ENCODE assay signal across 8 mouse cellular contexts in the genomic region with DNA sequence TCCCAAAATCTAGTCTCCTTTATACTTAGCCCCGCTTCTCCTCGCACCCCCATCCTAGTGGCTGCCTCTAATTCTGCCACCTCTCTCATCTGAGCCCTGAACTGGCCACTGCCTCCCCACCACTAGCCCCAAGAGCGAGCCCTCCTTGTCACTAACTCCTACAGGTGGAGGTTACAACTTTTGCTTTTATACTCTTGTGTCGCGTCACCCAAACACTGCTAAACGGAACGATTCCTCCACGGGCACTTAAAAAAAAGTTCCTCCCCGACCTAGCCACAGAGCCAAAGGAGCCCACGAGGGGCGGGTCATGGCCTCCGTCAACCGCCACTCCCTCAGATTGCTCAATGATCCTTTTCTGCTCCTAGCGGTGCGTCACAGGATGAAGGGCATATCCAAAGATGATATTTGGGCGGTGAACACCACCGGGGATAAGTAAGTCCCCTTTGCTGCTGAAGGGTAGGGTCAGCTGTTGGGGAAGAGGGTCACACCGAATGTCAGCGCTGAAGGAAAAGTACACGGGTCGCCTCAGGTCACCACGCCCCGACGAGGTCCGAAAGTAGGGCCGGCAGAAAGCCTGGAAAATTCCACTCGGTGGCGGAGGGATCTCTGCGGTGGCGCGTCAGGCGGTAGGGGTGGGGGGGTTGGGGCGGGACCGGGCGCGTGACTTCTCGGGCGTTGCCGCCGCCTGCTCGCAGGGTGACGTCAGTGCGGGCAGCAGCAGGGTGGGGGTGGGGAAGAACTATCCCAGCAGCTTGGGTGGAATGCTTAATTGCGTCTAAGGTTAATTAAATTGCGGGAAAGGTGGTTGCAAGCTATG. TPM values are rescaled to one million over a fixed set of nuclear protein-coding genes. Genes with fewer than 3 reads are reported as not detected.
A peak's percentile ranks its signal among the peaks of the same experiment; 100 is the strongest.
DNase-seq lines count a peak whose midpoint lies in the region; ATAC-seq and TF ChIP-seq lines count a peak whose summit lies in the region.

No protein-coding gene starts in this region.

- H3K4me2 ChIP-seq in embryonic facial prominence, embryonic 14.5 days (ENCODE audit: low read depth, low read length), result peak overlapping the region; percentile 57
- H3K4me2 ChIP-seq in heart, embryonic 11.5 days, result peak overlapping the region; percentile 63
- peak overlapping the region; percentile 64 for H3K4me2 ChIP-seq in kidney, embryonic 16.5 days (replicated peaks; ENCODE audit: low read depth, low read length)
- H3K4me2 ChIP-seq in myocyte (ENCODE audit: low read depth), result peak overlapping the region; percentile 87

- peak overlapping the region; percentile 32 for H3K4me3 ChIP-seq in embryonic facial prominence, embryonic 14.5 days (ENCODE audit: low read depth, low read length)
- H3K4me3 ChIP-seq in heart, embryonic 11.5 days (ENCODE audit: low read depth, low read length), result peak overlapping the region; percentile 40
- peak overlapping the region; percentile 43 for H3K4me3 ChIP-seq in kidney, embryonic 16.5 days (ENCODE audit: low read length)
- H3K4me3 ChIP-seq in liver, adult 2 months (ENCODE audit: insufficient read depth, low read depth, low read length), result peak overlapping the region; percentile 71
- H3K4me3 ChIP-seq in myocyte, result peak overlapping the region; percentile 100

- no peaks in the 10 kb centered on the region for H3K27me3 ChIP-seq in embryonic facial prominence, embryonic 14.5 days (replicated peaks; ENCODE audit: control insufficient read depth, insufficient read depth, low read length)
- no peaks in the 10 kb centered on the region for H3K27me3 ChIP-seq in heart, embryonic 11.5 days (ENCODE audit: control insufficient read depth, insufficient read depth, low read length)
- H3K27me3 ChIP-seq in kidney, embryonic 16.5 days (ENCODE audit: insufficient read depth, low read length), result no peaks in the 10 kb centered on the region
- H3K27me3 ChIP-seq in liver, adult 2 months (ENCODE audit: control insufficient read depth, insufficient read depth, low read length), result no peaks in the 10 kb centered on the region
- no peaks in the 10 kb centered on the region for H3K27me3 ChIP-seq in myocyte (ENCODE audit: control insufficient read depth, insufficient read depth, insufficient read length)
- no peaks in the 10 kb centered on the region for H3K27me3 ChIP-seq in splenic B cell, adult 2 months (ENCODE audit: control insufficient read depth, insufficient read depth, low read length, poor library complexity, severe bottlenecking)

- 0 out of 2 replicates have a peak, but pooled peaks have one; percentile 0 for TF ChIP-seq CTCF in liver, adult 2 months (IDR thresholded peaks at IDR 0.05; ENCODE audit: low read depth, low read length)

- ATAC-seq in embryonic facial prominence, embryonic 14.5 days (ENCODE audit: low read depth), result peak; percentile 26
- ATAC-seq in heart, embryonic 11.5 days (replicated peaks; ENCODE audit: insufficient number of reproducible peaks, low FRiP score, low TSS enrichment), result peak; percentile 57
- ATAC-seq in kidney, embryonic 16.5 days (ENCODE audit: low FRiP score, low TSS enrichment), result peak; percentile 17

- H3K4me1 ChIP-seq in embryonic facial prominence, embryonic 14.5 days (ENCODE audit: control insufficient read depth, insufficient read depth, low read length), result peaks cover 68% of the 10 kb centered on the region
- peaks cover 83% of the 10 kb centered on the region for H3K4me1 ChIP-seq in heart, embryonic 11.5 days (ENCODE audit: control insufficient read depth, insufficient read depth, low read length)
- H3K4me1 ChIP-seq in kidney, embryonic 16.5 days (ENCODE audit: insufficient read depth, low read length), result peaks cover 80% of the 10 kb centered on the region
- H3K4me1 ChIP-seq in liver, adult 2 months (ENCODE audit: control insufficient read depth, insufficient read depth, low read length), result peaks cover 11% of the 10 kb centered on the region

- 5% methylated on average over 44 of the region's 45 CpGs for WGBS in embryonic facial prominence, embryonic 14.5 days
- 5% methylated on average over 45 of the region's 45 CpGs for WGBS in heart, embryonic 11.5 days (ENCODE audit: insufficient replicate concordance)
- WGBS in kidney, embryonic 16.5 days, result 4% methylated on average over 44 of the region's 45 CpGs
- WGBS in liver, adult 2 months, result under 1% methylated on average over 45 of the region's 45 CpGs

- no peaks in the 10 kb centered on the region for H3K9me3 ChIP-seq in embryonic facial prominence, embryonic 14.5 days (ENCODE audit: control insufficient read depth, low read length)
- no peaks in the 10 kb centered on the region for H3K9me3 ChIP-seq in heart, embryonic 11.5 days (replicated peaks; ENCODE audit: control insufficient read depth, low read length)
- H3K9me3 ChIP-seq in kidney, embryonic 16.5 days (ENCODE audit: low read length), result no peaks in the 10 kb centered on the region

- peaks cover 13% of the 10 kb centered on the region for H3K79me2 ChIP-seq in liver, adult 2 months (ENCODE audit: control insufficient read depth, insufficient read depth, low read length)
- H3K79me2 ChIP-seq in myocyte (ENCODE audit: control insufficient read depth, insufficient read depth), result peaks cover 65% of the 10 kb centered on the region

- peak; percentile 99 for TF ChIP-seq POLR2A in liver, adult 2 months (IDR thresholded peaks at IDR 0.05; ENCODE audit: extremely low read depth, insufficient read depth, low read length)
- TF ChIP-seq POLR2A in myocyte (IDR thresholded peaks at IDR 0.05; ENCODE audit: insufficient read length, low read depth), result peak; percentile 92

- H3ac ChIP-seq in myocyte (ENCODE audit: control insufficient read depth, insufficient read length), result peak overlapping the region; percentile 93

- peak overlapping the region; percentile 96 for H3K27ac ChIP-seq in embryonic facial prominence, embryonic 14.5 days (replicated peaks; ENCODE audit: low read depth, low read length)
- peak overlapping the region; percentile 97 for H3K27ac ChIP-seq in heart, embryonic 11.5 days (ENCODE audit: low read depth, low read length)
- H3K27ac ChIP-seq in kidney, embryonic 16.5 days (ENCODE audit: low read length), result peak overlapping the region; percentile 99
- peak overlapping the region; percentile 96 for H3K27ac ChIP-seq in liver, adult 2 months (replicated peaks; ENCODE audit: insufficient read depth, low read depth, low read length)

- peak overlapping the region; percentile 60 for H3K9ac ChIP-seq in embryonic facial prominence, embryonic 14.5 days (ENCODE audit: low read depth, low read length)
- peak overlapping the region; percentile 73 for H3K9ac ChIP-seq in heart, embryonic 11.5 days (ENCODE audit: low read depth, low read length)
- H3K9ac ChIP-seq in kidney, embryonic 16.5 days (replicated peaks; ENCODE audit: low read length), result peak overlapping the region; percentile 72
- peak overlapping the region; percentile 81 for H3K9ac ChIP-seq in liver, adult 2 months (ENCODE audit: low read depth, low read length)

- peak; percentile 99 for DNase-seq in 3T3-L1 (ENCODE audit: low read depth, low spot score)
- peak; percentile 96 for DNase-seq in adrenal gland, postnatal 25 days
- DNase-seq in embryonic facial prominence, embryonic 14.5 days (ENCODE audit: low spot score), result peak; percentile 95
- DNase-seq in liver, adult 2 months (ENCODE audit: extremely low read depth, low read depth, low spot score), result peak; percentile 98
- DNase-seq in splenic B cell, adult 2 months (ENCODE audit: low read depth, low spot score), result peak; percentile 98

- H3K36me3 ChIP-seq in embryonic facial prominence, embryonic 14.5 days (ENCODE audit: control insufficient read depth, insufficient read depth, low read length), result no peaks in the 10 kb centered on the region
- H3K36me3 ChIP-seq in heart, embryonic 11.5 days (ENCODE audit: control insufficient read depth, insufficient read depth, low read length), result no peaks in the 10 kb centered on the region
- H3K36me3 ChIP-seq in kidney, embryonic 16.5 days (ENCODE audit: insufficient read depth, low read length), result no peaks in the 10 kb centered on the region
- no peaks in the 10 kb centered on the region for H3K36me3 ChIP-seq in liver, adult 2 months (ENCODE audit: control insufficient read depth, insufficient read depth, low read length)
- H3K36me3 ChIP-seq in myocyte (ENCODE audit: control insufficient read depth, insufficient read depth), result peaks cover 13% of the 10 kb centered on the region
- H3K36me3 ChIP-seq in splenic B cell, adult 2 months (ENCODE audit: control insufficient read depth, insufficient read depth, low read length, poor library complexity, severe bottlenecking), result no peaks in the 10 kb centered on the region

TF ChIP-seq in myocyte, 11 proteins besides CTCF, POLR2A, EP300 and RAD21 (continues in another document):
- TF ChIP-seq TCF3 (IDR thresholded peaks at IDR 0.05; ENCODE audit: insufficient read length, low read depth) (peak; percentile 59), TCF12 (IDR thresholded peaks at IDR 0.05; ENCODE audit: insufficient read depth, poor library complexity, severe bottlenecking) (peak; percentile 2), USF1 (IDR thresholded peaks at IDR 0.05; ENCODE audit: low read depth) (no peak)

RNA-seq across cellular contexts. Expression of gene Frmd8, which starts 29.5 kb away (rescaled TPM):
- 40.4 and 63.3 TPM in 2 replicates for total RNA-seq in adrenal gland, postnatal 25 days (2021)
- 20.6 and 25.8 TPM in 2 replicates for polyA plus RNA-seq in embryonic facial prominence, embryonic 14.5 days (2014; fragmentation: Nextera tagmentation; extraction: Ambion mirVana)
- polyA plus RNA-seq in heart, embryonic 11.5 days (2014; fragmentation: Nextera tagmentation; extraction: Ambion mirVana), result 15.4 and 19.3 TPM in 2 replicates
- polyA plus RNA-seq in kidney, embryonic 16.5 days (2015; fragmentation: Nextera tagmentation; extraction: Ambion mirVana), result 50.6 and 52.9 TPM in 2 replicates
- 5.2 and 5.9 TPM in 2 replicates for total RNA-seq in liver, adult 2 months (2014; rRNA removed)
- polyA plus RNA-seq in liver, adult 2 months (2012; rRNA removed), result 10.3 and 14.2 TPM in 2 replicates
- polyA plus RNA-seq in myocyte (2012; fragmentation: generic; extraction: Trizol), result 22.3 TPM

RNA-seq across cellular contexts. Expression of gene Slc25a45, which starts 32.1 kb away (rescaled TPM):
- total RNA-seq in adrenal gland, postnatal 25 days (2021), result 39.1 and 39.7 TPM in 2 replicates
- polyA plus RNA-seq in embryonic facial prominence, embryonic 14.5 days (2014; fragmentation: Nextera tagmentation; extraction: Ambion mirVana), result 2.8 and 3.0 TPM in 2 replicates
- 2.1 and 2.3 TPM in 2 replicates for polyA plus RNA-seq in heart, embryonic 11.5 days (2014; fragmentation: Nextera tagmentation; extraction: Ambion mirVana)
- 14.8 and 15.7 TPM in 2 replicates for polyA plus RNA-seq in kidney, embryonic 16.5 days (2015; fragmentation: Nextera tagmentation; extraction: Ambion mirVana)
- total RNA-seq in liver, adult 2 months (2014; rRNA removed), result 8.6 and 13.0 TPM in 2 replicates
- 52.8 and 57.7 TPM in 2 replicates for polyA plus RNA-seq in liver, adult 2 months (2012; rRNA removed)
- 5.2 TPM for polyA plus RNA-seq in myocyte (2012; fragmentation: generic; extraction: Trizol)

RNA-seq across cellular contexts. Expression of gene Tigd3, which starts 48.4 kb away (rescaled TPM):
- total RNA-seq in adrenal gland, postnatal 25 days (2021), result 1.3 and 2.0 TPM in 2 replicates
- polyA plus RNA-seq in embryonic facial prominence, embryonic 14.5 days (2014; fragmentation: Nextera tagmentation; extraction: Ambion mirVana), result 1.4 and 2.0 TPM in 2 replicates
- 1.5 and 2.6 TPM in 2 replicates for polyA plus RNA-seq in heart, embryonic 11.5 days (2014; fragmentation: Nextera tagmentation; extraction: Ambion mirVana)
- polyA plus RNA-seq in kidney, embryonic 16.5 days (2015; fragmentation: Nextera tagmentation; extraction: Ambion mirVana), result 3.7 and 4.4 TPM in 2 replicates
- total RNA-seq in liver, adult 2 months (2014; rRNA removed), result 0.18 and 0.27 TPM in 2 replicates
- 0.16 and 0.24 TPM in 2 replicates for polyA plus RNA-seq in liver, adult 2 months (2012; rRNA removed)
- polyA plus RNA-seq in myocyte (2012; fragmentation: generic; extraction: Trizol), result 0.31 TPM

Comparison
In these comparisons a context has a peak if more than half of its experiments do, and no peak if none do; other contexts are left out.
1. Peak in every context shown above with its lines: DNase-seq, ATAC-seq, H3K4me3 ChIP-seq and H3K27ac ChIP-seq.
2. H3K4me3 ChIP-seq: peak in every context shown above with its lines; median percentile 100 in myocyte; 71 in liver, adult 2 months; 43 in kidney, embryonic 16.5 days; 40 in heart, embryonic 11.5 days; 32 in embryonic facial prominence, embryonic 14.5 days.